Mouse (Mus musculus) kidney, adult 11 months (tissue): ENCODE data around the gene Olfr1393.

Source experiments
- DNase-seq: peaks from one replicate; pipeline ENCODE4 v3.0.0; 2022

Gene Olfr1393

GRCm38 (mm10) chr11:49278222-49278621, at the start of gene Olfr1393:
TSS of gene Olfr1393 (plus strand) at chr11:49278304.
- DNase-seq = no peak

- DNase-seq = no peak
Measured at GRCm38 (mm10) chr11:49232781-49233180, 45.3 kb upstream of the Olfr1393 start.

- no peak for DNase-seq
Measured at GRCm38 (mm10) chr11:49235459-49236207, 42.5 kb upstream of the Olfr1393 start.

- DNase-seq = no peak
Measured at GRCm38 (mm10) chr11:49236891-49237290, 41.2 kb upstream of the Olfr1393 start.

GRCm38 (mm10) chr11:49237532-49237931, 40.6 kb upstream of the Olfr1393 start:
- no peak for DNase-seq

- no peak for DNase-seq
Measured at GRCm38 (mm10) chr11:49240310-49240709, 37.8 kb upstream of the Olfr1393 start.

GRCm38 (mm10) chr11:49240874-49241273, 37.2 kb upstream of the Olfr1393 start:
- no peak for DNase-seq

GRCm38 (mm10) chr11:49241471-49241870, 36.6 kb upstream of the Olfr1393 start:
- no peak for DNase-seq

- DNase-seq = no peak
Measured at GRCm38 (mm10) chr11:49242944-49243626, 35.0 kb upstream of the Olfr1393 start.

GRCm38 (mm10) chr11:49243727-49244594, 34.1 kb upstream of the Olfr1393 start, which contains the start of gene Mgat1:
TSS of gene Mgat1 (plus strand) at chr11:49244191.
- DNase-seq = peak; percentile 96

- no peak for DNase-seq
Measured at GRCm38 (mm10) chr11:49244595-49244930, 33.5 kb upstream of the Olfr1393 start.

- peak; percentile 85 for DNase-seq
Measured at GRCm38 (mm10) chr11:49245176-49245575, 32.9 kb upstream of the Olfr1393 start.

GRCm38 (mm10) chr11:49245634-49246415, 32.3 kb upstream of the Olfr1393 start:
- no peak for DNase-seq

- DNase-seq = no peak
Measured at GRCm38 (mm10) chr11:49246523-49246922, 31.6 kb upstream of the Olfr1393 start.

- DNase-seq = no peak
Measured at GRCm38 (mm10) chr11:49247255-49247654, 30.8 kb upstream of the Olfr1393 start.

GRCm38 (mm10) chr11:49248226-49248973, 29.7 kb upstream of the Olfr1393 start:
- DNase-seq = peak; percentile 78

GRCm38 (mm10) chr11:49248974-49249700, 29.0 kb upstream of the Olfr1393 start:
- no peak for DNase-seq

GRCm38 (mm10) chr11:49249811-49250421, 28.2 kb upstream of the Olfr1393 start:
- DNase-seq = no peak

GRCm38 (mm10) chr11:49250422-49251379, 27.4 kb upstream of the Olfr1393 start:
- peak; percentile 92 for DNase-seq
